Mouse (Mus musculus) heart, embryonic 12.5 days (tissue): ENCODE measurements at regions not wholly inside any gene's neighbourhood (a gene's known extent, or its start where the extent isn't known, plus 50 kb on each side); places are given as distances from the start of the nearest gene placed in this dataset.
A peak's percentile ranks its signal among the peaks of the same experiment; 100 is the strongest.

Experiments used
- ATAC-seq: fragments of 200-750 bp; cut with Nextera tagmentation; 2 replicates; pipeline ENCODE4 v1.8.0; 2017; ENCODE audit warnings: moderate TSS enrichment, moderate library complexity; ENCODE audit not compliant: insufficient number of reproducible peaks, low FRiP score
- H3K27ac ChIP-seq: fragments of 300-500 bp; sonication (generic); 2 replicates; pipeline ENCODE4 v1.5.1; 2016; ENCODE audit warnings: mild to moderate bottlenecking, moderate library complexity; ENCODE audit not compliant: poor library complexity, severe bottlenecking
- H3K27me3 ChIP-seq: fragments of 300-500 bp; sonication (generic); replicated peaks from 2 replicates; pipeline ENCODE4 v1.6.1; 2016; ENCODE audit warnings: mild to moderate bottlenecking, moderate library complexity
- H3K36me3 ChIP-seq: fragments of 300-500 bp; sonication (generic); 2 replicates; pipeline ENCODE4 v1.6.1; 2016; ENCODE audit warnings: mild to moderate bottlenecking, moderate library complexity
- H3K4me1 ChIP-seq: fragments of 300-500 bp; sonication (generic); replicated peaks from 2 replicates; pipeline ENCODE4 v1.6.1; 2016; ENCODE audit warnings: mild to moderate bottlenecking
- H3K4me2 ChIP-seq: fragments of 300-500 bp; sonication (generic); 2 replicates; pipeline ENCODE4 v1.6.1; 2016; ENCODE audit warnings: mild to moderate bottlenecking, moderate library complexity
- H3K4me3 ChIP-seq: fragments of 300-500 bp; sonication (generic); 2 replicates; pipeline ENCODE4 v1.5.1; 2016; ENCODE audit warnings: mild to moderate bottlenecking
- H3K9ac ChIP-seq: fragments of 300-500 bp; sonication (generic); 2 replicates; pipeline ENCODE4 v1.6.1; 2016; ENCODE audit warnings: mild to moderate bottlenecking, moderate library complexity
- H3K9me3 ChIP-seq: fragments of 300-500 bp; sonication (generic); replicated peaks from 2 replicates; pipeline ENCODE4 v1.6.1; 2016; ENCODE audit warnings: mild to moderate bottlenecking, moderate library complexity
- WGBS: fragments of 180-500 bp; shearing (Covaris S2); methylation state at CpG from one replicate; pipeline ENCODE4 v1.1.7; 2016; 5-methylcytosine and 5-hydroxymethylcytosine counted together

GRCm38 (mm10) chr4:88940670-88941069, 60.7 kb upstream of the Ifne start:
- Histone ChIP-seq H3K4me1 (no peaks in the 10 kb centered on the region), H3K27ac (no peak overlapping the region), H3K9me3 (no peaks in the 10 kb centered on the region), H3K4me3 (no peak overlapping the region), H3K36me3 (no peaks in the 10 kb centered on the region), H3K27me3 (peaks cover 3% of the 10 kb centered on the region; the same call in 1 of the 2 replicates), H3K9ac (no peak overlapping the region), H3K4me2 (no peak overlapping the region)
- WGBS = 90% methylated on average over 2 of the region's 2 CpGs
- ATAC-seq = no peak

- Histone ChIP-seq H3K9me3 (no peaks in the 10 kb centered on the region), H3K4me3 (no peak overlapping the region), H3K27me3 (peaks cover 12% of the 10 kb centered on the region), H3K36me3 (no peaks in the 10 kb centered on the region), H3K27ac (no peak overlapping the region), H3K9ac (no peak overlapping the region), H3K4me2 (no peak overlapping the region), H3K4me1 (no peaks in the 10 kb centered on the region)
- 75% methylated on average over 4 of the region's 4 CpGs for whole genome bisulfite sequencing
- no peak for ATAC-seq
Measured at GRCm38 (mm10) chr4:88939397-88939796, 59.4 kb upstream of the Ifne start.

- ATAC-seq = no peak
- H3K4me2 ChIP-seq = peak overlapping the region; percentile 93
- WGBS = 12% methylated on average over 11 of the region's 11 CpGs
- H3K4me3 ChIP-seq = peak overlapping the region; percentile 88
- H3K9me3 ChIP-seq = no peaks in the 10 kb centered on the region
- no peaks in the 10 kb centered on the region for H3K4me1 ChIP-seq
- peaks cover 17% of the 10 kb centered on the region for H3K27me3 ChIP-seq
- H3K36me3 ChIP-seq = no peaks in the 10 kb centered on the region
- no peak overlapping the region for H3K27ac ChIP-seq
- H3K9ac ChIP-seq = peak overlapping the region; percentile 75
Measured at GRCm38 (mm10) chr4:88938712-88939032, 58.7 kb upstream of the Ifne start.

GRCm38 (mm10) chr4:88937866-88938711, 58.1 kb upstream of the Ifne start:
- Histone ChIP-seq H3K27me3 (peaks cover 17% of the 10 kb centered on the region), H3K36me3 (no peaks in the 10 kb centered on the region), H3K4me1 (no peaks in the 10 kb centered on the region), H3K27ac (no peak overlapping the region), H3K9ac (peak overlapping the region; percentile 75), H3K9me3 (no peaks in the 10 kb centered on the region), H3K4me2 (peak overlapping the region; percentile 93), H3K4me3 (peak overlapping the region; percentile 88)
- under 1% methylated on average over 103 of the region's 104 CpGs for WGBS
- peak; percentile 92 for ATAC-seq

GRCm38 (mm10) chr4:88936976-88937375, 57.0 kb upstream of the Ifne start:
- Histone ChIP-seq H3K36me3 (no peaks in the 10 kb centered on the region), H3K4me3 (no peak overlapping the region), H3K4me2 (no peak overlapping the region), H3K27me3 (peaks cover 17% of the 10 kb centered on the region), H3K9me3 (no peaks in the 10 kb centered on the region), H3K9ac (no peak overlapping the region), H3K27ac (no peak overlapping the region), H3K4me1 (no peaks in the 10 kb centered on the region)
- 76% methylated on average over 6 of the region's 6 CpGs for WGBS
- ATAC-seq = no peak

DNA sequence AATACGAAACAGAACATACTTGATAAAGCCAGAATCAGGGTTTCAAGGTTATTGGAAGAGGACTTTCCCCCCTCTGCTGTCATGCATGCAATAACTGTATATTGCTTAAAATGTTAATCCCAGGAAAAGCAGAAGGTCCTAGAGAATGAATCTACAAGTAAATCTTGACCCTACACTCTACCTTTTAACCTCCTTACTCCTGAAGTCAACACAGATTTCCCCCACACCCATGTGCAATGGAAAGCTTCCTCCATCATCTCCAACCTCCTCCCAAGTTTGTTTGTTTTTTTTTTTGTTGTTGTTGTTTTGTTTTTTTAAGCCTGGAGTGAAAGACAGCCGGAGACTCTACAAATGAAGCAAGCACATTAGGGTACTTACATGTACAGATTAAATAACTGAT, 55.9 kb upstream of the Ifne start:
- WGBS = 61% methylated on average over 2 of the region's 2 CpGs

GRCm38 (mm10) chr4:88935316-88935715, 55.3 kb upstream of the Ifne start:
- Histone ChIP-seq H3K9ac (no peak overlapping the region), H3K4me1 (no peaks in the 10 kb centered on the region; the same call in 1 of the 2 replicates), H3K4me3 (no peak overlapping the region), H3K36me3 (no peaks in the 10 kb centered on the region), H3K27ac (no peak overlapping the region), H3K4me2 (no peak overlapping the region), H3K27me3 (peaks cover 17% of the 10 kb centered on the region), H3K9me3 (no peaks in the 10 kb centered on the region)
- no peak for ATAC-seq
- 60% methylated on average over 7 of the region's 7 CpGs for WGBS

More for the DNA sequence above, 55.9 kb upstream of the Ifne start:
- Histone ChIP-seq H3K9me3 (no peaks in the 10 kb centered on the region), H3K27me3 (peaks cover 17% of the 10 kb centered on the region), H3K4me1 (no peaks in the 10 kb centered on the region; the same call in 1 of the 2 replicates), H3K9ac (no peak overlapping the region), H3K27ac (no peak overlapping the region), H3K4me2 (no peak overlapping the region), H3K4me3 (no peak overlapping the region), H3K36me3 (no peaks in the 10 kb centered on the region)
- ATAC-seq = no peak

GRCm38 (mm10) chr4:88934266-88935025, 54.4 kb upstream of the Ifne start:
- peaks cover 17% of the 10 kb centered on the region for H3K27me3 ChIP-seq
- 73% methylated on average over 8 of the region's 8 CpGs for WGBS
- H3K4me1 ChIP-seq = no peaks in the 10 kb centered on the region; the same call in 1 of the 2 replicates
- H3K9me3 ChIP-seq = no peaks in the 10 kb centered on the region
- no peaks in the 10 kb centered on the region for H3K36me3 ChIP-seq
- no peak for ATAC-seq
- H3K27ac ChIP-seq = no peak overlapping the region
- no peak overlapping the region for H3K4me2 ChIP-seq
- no peak overlapping the region for H3K9ac ChIP-seq
- H3K4me3 ChIP-seq = no peak overlapping the region

GRCm38 (mm10) chr4:88931217-88931616, 51.2 kb upstream of the Ifne start:
- H3K4me2 ChIP-seq = no peak overlapping the region
- no peak overlapping the region for H3K27ac ChIP-seq
- WGBS = 71% methylated on average over 9 of the region's 9 CpGs
- no peak for ATAC-seq
- peaks cover 20% of the 10 kb centered on the region for H3K4me1 ChIP-seq
- H3K9ac ChIP-seq = no peak overlapping the region
- no peaks in the 10 kb centered on the region for H3K9me3 ChIP-seq
- H3K4me3 ChIP-seq = no peak overlapping the region
- peaks cover 17% of the 10 kb centered on the region for H3K27me3 ChIP-seq
- H3K36me3 ChIP-seq = no peaks in the 10 kb centered on the region
